Mouse (Mus musculus): ENCODE measurements around the gene Padi6. TPM values are rescaled to one million over a fixed set of nuclear protein-coding genes. Genes with fewer than 3 reads are reported as not detected.

The Padi6 gene
- polyA plus RNA-seq, 1 experiment from 2014 or later, result not detected

- Histone ChIP-seq H3K4me2 (ENCODE audit: low read depth, low read length) (peak within 1 kb of the TSS; percentile 80), H3K4me3 (ENCODE audit: low read depth, low read length) (peak within 1 kb of the TSS; percentile 94), H3K9ac (ENCODE audit: low read depth, low read length) (peak within 1 kb of the TSS; percentile 94), H3K27me3 (ENCODE audit: control insufficient read depth, insufficient read depth, low read depth, low read length) (no peaks in the 10 kb centered on the region), H3K9me3 (replicated peaks; ENCODE audit: control insufficient read depth, low read length) (no peaks in the 10 kb centered on the region), H3K36me3 (ENCODE audit: control insufficient read depth, insufficient read depth) (peaks cover 5% of the 10 kb centered on the region), H3K4me1 (ENCODE audit: control insufficient read depth, low read depth, low read length) (peaks cover 51% of the 10 kb centered on the region), H3K27ac (ENCODE audit: low read length) (peak within 1 kb of the TSS; percentile 95)
- no peak for ATAC-seq (ENCODE audit: low read depth)
- WGBS (ENCODE audit: insufficient replicate concordance), result 4% methylated on average over 20 of the region's 20 CpGs
Observed at GRCm38 (mm10) chr4:140700269-140701018, 42.0 kb downstream of the Padi6 start, which contains the start of gene Rcc2. Gene Rcc2, plus strand, starts transcription at chr4:140700541.

- H3K4me2 ChIP-seq (ENCODE audit: low read depth, low read length), result peak overlapping the region; percentile 80
- peak overlapping the region; percentile 94 for H3K4me3 ChIP-seq (ENCODE audit: low read depth, low read length)
- H3K27me3 ChIP-seq (ENCODE audit: control insufficient read depth, insufficient read depth, low read depth, low read length), result no peaks in the 10 kb centered on the region
- H3K9me3 ChIP-seq (replicated peaks; ENCODE audit: control insufficient read depth, low read length), result no peaks in the 10 kb centered on the region
- ATAC-seq (ENCODE audit: low read depth), result peak; percentile 50
- H3K27ac ChIP-seq (ENCODE audit: low read length), result peak overlapping the region; percentile 95
- peaks cover 57% of the 10 kb centered on the region for H3K4me1 ChIP-seq (ENCODE audit: control insufficient read depth, low read depth, low read length)
- WGBS (ENCODE audit: insufficient replicate concordance), result 5% methylated on average over 29 of the region's 29 CpGs
- H3K9ac ChIP-seq (ENCODE audit: low read depth, low read length), result peak overlapping the region; percentile 94
- H3K36me3 ChIP-seq (ENCODE audit: control insufficient read depth, insufficient read depth), result peaks cover 1% of the 10 kb centered on the region; the same call in 1 of the 2 replicates
Observed at GRCm38 (mm10) chr4:140699441-140700127, 42.9 kb downstream of the Padi6 start.

- Histone ChIP-seq H3K9ac (ENCODE audit: low read depth, low read length) (peak overlapping the region; percentile 58), H3K4me2 (ENCODE audit: low read depth, low read length) (peak overlapping the region; percentile 60), H3K27ac (ENCODE audit: low read length) (peak overlapping the region; percentile 83), H3K36me3 (ENCODE audit: control insufficient read depth, insufficient read depth) (no peaks in the 10 kb centered on the region), H3K4me3 (ENCODE audit: low read depth, low read length) (peak overlapping the region; percentile 48), H3K9me3 (replicated peaks; ENCODE audit: control insufficient read depth, low read length) (no peaks in the 10 kb centered on the region), H3K4me1 (ENCODE audit: control insufficient read depth, low read depth, low read length) (peaks cover 61% of the 10 kb centered on the region), H3K27me3 (ENCODE audit: control insufficient read depth, insufficient read depth, low read depth, low read length) (no peaks in the 10 kb centered on the region)
- WGBS (ENCODE audit: insufficient replicate concordance), result 33% methylated on average over 14 of the region's 14 CpGs
- peak; percentile 37 for ATAC-seq (ENCODE audit: low read depth)
Observed at GRCm38 (mm10) chr4:140695675-140696585, 46.5 kb downstream of the Padi6 start.

DNA sequence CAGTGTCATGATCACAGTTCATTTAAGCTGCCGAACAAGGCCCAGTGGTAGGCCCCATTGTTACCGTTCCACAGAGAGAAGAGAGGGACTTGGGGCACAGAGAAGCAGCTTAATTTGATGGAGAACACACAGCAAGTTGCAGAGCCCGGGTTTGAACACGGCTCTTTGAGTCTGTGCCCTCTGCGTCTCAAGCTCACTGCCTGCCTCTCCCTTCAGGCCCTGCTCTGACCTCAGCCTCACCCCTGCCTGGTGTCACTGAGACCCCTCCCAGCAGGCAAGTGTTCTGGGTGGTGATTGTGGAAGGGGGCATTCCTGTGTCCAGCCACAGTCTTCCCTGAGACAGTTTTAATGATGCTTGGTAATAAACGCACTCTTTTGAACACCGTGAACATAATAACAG, 47.3 kb downstream of the Padi6 start:
- no peak for ATAC-seq (ENCODE audit: low read depth)
- Histone ChIP-seq H3K4me3 (ENCODE audit: low read depth, low read length) (no peak overlapping the region), H3K36me3 (ENCODE audit: control insufficient read depth, insufficient read depth) (no peaks in the 10 kb centered on the region), H3K9me3 (replicated peaks; ENCODE audit: control insufficient read depth, low read length) (no peaks in the 10 kb centered on the region), H3K27me3 (ENCODE audit: control insufficient read depth, insufficient read depth, low read depth, low read length) (no peaks in the 10 kb centered on the region), H3K4me1 (ENCODE audit: control insufficient read depth, low read depth, low read length) (peaks cover 62% of the 10 kb centered on the region), H3K27ac (ENCODE audit: low read length) (no peak overlapping the region), H3K9ac (ENCODE audit: low read depth, low read length) (no peak overlapping the region), H3K4me2 (ENCODE audit: low read depth, low read length) (no peak overlapping the region)
- 74% methylated on average over 7 of the region's 7 CpGs for WGBS (ENCODE audit: insufficient replicate concordance)

DNA sequence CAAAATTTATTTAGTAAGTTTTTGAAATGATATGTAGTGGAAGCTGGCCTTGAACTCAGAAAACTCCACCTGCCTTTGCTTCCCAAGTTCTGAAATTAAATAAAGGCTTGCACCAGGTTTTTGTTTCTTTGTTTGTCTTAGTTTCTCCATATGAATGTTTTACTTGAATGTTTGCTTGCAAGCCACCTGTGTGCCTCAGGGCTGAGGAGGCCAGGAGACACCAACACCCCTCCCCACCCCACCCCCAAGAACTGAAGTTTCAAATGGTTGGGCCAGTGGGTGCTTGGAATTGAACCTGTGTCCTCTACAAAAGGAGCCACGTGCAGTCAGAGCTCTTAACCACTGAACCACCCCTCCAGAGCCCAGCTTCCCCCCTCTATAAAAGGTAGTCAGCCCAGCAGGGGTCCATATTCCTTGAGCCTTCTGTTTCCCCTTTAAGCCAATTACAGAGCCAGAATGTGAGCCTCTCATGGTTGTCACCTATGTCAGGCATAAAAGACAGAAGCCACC, 47.8 kb downstream of the Padi6 start:
- H3K27me3 ChIP-seq (ENCODE audit: control insufficient read depth, insufficient read depth, low read depth, low read length), result no peaks in the 10 kb centered on the region
- H3K9me3 ChIP-seq (replicated peaks; ENCODE audit: control insufficient read depth, low read length), result no peaks in the 10 kb centered on the region
- WGBS (ENCODE audit: insufficient replicate concordance), result 35% methylated on average over 1 of the region's 1 CpGs
- no peak overlapping the region for H3K4me3 ChIP-seq (ENCODE audit: low read depth, low read length)
- no peak overlapping the region for H3K27ac ChIP-seq (ENCODE audit: low read length)
- H3K4me1 ChIP-seq (ENCODE audit: control insufficient read depth, low read depth, low read length), result peaks cover 66% of the 10 kb centered on the region
- H3K4me2 ChIP-seq (ENCODE audit: low read depth, low read length), result no peak overlapping the region
- no peaks in the 10 kb centered on the region for H3K36me3 ChIP-seq (ENCODE audit: control insufficient read depth, insufficient read depth)
- ATAC-seq (ENCODE audit: low read depth), result no peak
- no peak overlapping the region for H3K9ac ChIP-seq (ENCODE audit: low read depth, low read length)

DNA sequence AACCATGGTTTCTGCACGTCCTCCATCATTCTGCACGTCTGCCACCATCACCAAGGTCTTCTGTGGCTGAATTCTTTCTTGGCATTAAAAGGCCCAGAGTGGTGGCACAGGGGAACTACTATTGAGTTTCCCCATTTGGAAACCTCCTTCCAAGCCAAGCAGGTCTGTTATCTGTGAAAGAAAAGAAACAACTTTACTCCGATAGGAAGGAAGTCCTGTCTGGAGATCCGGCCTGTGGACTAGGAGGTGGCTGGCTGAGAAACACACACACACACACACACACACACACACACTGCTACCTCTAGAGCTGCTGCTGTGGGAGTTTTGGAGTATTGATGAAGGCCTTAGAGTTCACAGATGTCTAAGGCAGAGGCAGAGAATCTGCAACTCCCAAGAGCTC, 48.9 kb downstream of the Padi6 start:
- no peak for ATAC-seq (ENCODE audit: low read depth)
- Histone ChIP-seq H3K4me1 (ENCODE audit: control insufficient read depth, low read depth, low read length) (peaks cover 66% of the 10 kb centered on the region), H3K4me2 (ENCODE audit: low read depth, low read length) (no peak overlapping the region), H3K27ac (ENCODE audit: low read length) (peak overlapping the region; percentile 33), H3K9ac (ENCODE audit: low read depth, low read length) (no peak overlapping the region), H3K9me3 (replicated peaks; ENCODE audit: control insufficient read depth, low read length) (no peaks in the 10 kb centered on the region), H3K27me3 (ENCODE audit: control insufficient read depth, insufficient read depth, low read depth, low read length) (no peaks in the 10 kb centered on the region), H3K4me3 (ENCODE audit: low read depth, low read length) (no peak overlapping the region), H3K36me3 (ENCODE audit: control insufficient read depth, insufficient read depth) (no peaks in the 10 kb centered on the region)
- 23% methylated on average over 4 of the region's 4 CpGs for WGBS (ENCODE audit: insufficient replicate concordance)

- no peaks in the 10 kb centered on the region for H3K36me3 ChIP-seq (ENCODE audit: control insufficient read depth, insufficient read depth)
- H3K9me3 ChIP-seq (replicated peaks; ENCODE audit: control insufficient read depth, low read length), result no peaks in the 10 kb centered on the region
- H3K4me2 ChIP-seq (ENCODE audit: low read depth, low read length), result no peak overlapping the region
- H3K4me3 ChIP-seq (ENCODE audit: low read depth, low read length), result no peak overlapping the region
- H3K4me1 ChIP-seq (ENCODE audit: control insufficient read depth, low read depth, low read length), result peaks cover 69% of the 10 kb centered on the region
- no peaks in the 10 kb centered on the region for H3K27me3 ChIP-seq (ENCODE audit: control insufficient read depth, insufficient read depth, low read depth, low read length)
- H3K27ac ChIP-seq (ENCODE audit: low read length), result no peak overlapping the region; the same call in 1 of the 2 replicates
- H3K9ac ChIP-seq (ENCODE audit: low read depth, low read length), result no peak overlapping the region
- WGBS (ENCODE audit: insufficient replicate concordance), result 39% methylated on average over 7 of the region's 7 CpGs
- no peak for ATAC-seq (ENCODE audit: low read depth)
Observed at GRCm38 (mm10) chr4:140691481-140691880, 51.0 kb downstream of the Padi6 start.

GRCm38 (mm10) chr4:140689873-140690655, 52.4 kb downstream of the Padi6 start:
- Histone ChIP-seq H3K9ac (ENCODE audit: low read depth, low read length) (no peak overlapping the region), H3K4me3 (ENCODE audit: low read depth, low read length) (no peak overlapping the region), H3K4me1 (ENCODE audit: control insufficient read depth, low read depth, low read length) (peaks cover 62% of the 10 kb centered on the region), H3K9me3 (replicated peaks; ENCODE audit: control insufficient read depth, low read length) (no peaks in the 10 kb centered on the region), H3K27me3 (ENCODE audit: control insufficient read depth, insufficient read depth, low read depth, low read length) (no peaks in the 10 kb centered on the region), H3K36me3 (ENCODE audit: control insufficient read depth, insufficient read depth) (no peaks in the 10 kb centered on the region), H3K27ac (ENCODE audit: low read length) (peak overlapping the region; percentile 29), H3K4me2 (ENCODE audit: low read depth, low read length) (peak overlapping the region; percentile 44)
- WGBS (ENCODE audit: insufficient replicate concordance), result 46% methylated on average over 16 of the region's 16 CpGs
- peak; percentile 68 for ATAC-seq (ENCODE audit: low read depth)

All from liver, embryonic 16.5 days (tissue).